Mouse (Mus musculus): ENCODE results near the gene Pth1r. TPM values are rescaled to one million over a fixed set of nuclear protein-coding genes. Genes with fewer than 3 reads are reported as not detected.

Pth1r gene
- polyA plus RNA-seq, 1 experiment from 2014 or later: 17.9 TPM

- 81% methylated on average over 12 of the region's 12 CpGs for WGBS
- Histone ChIP-seq H3K9ac (ENCODE audit: low read length) (no peak overlapping the region), H3K4me3 (replicated peaks; ENCODE audit: low read length) (no peak overlapping the region), H3K4me2 (ENCODE audit: low read depth, low read length) (no peak overlapping the region), H3K36me3 (ENCODE audit: control insufficient read depth, insufficient read depth, low read length) (no peaks in the 10 kb centered on the region), H3K27me3 (ENCODE audit: control insufficient read depth, insufficient read depth, low read length) (no peaks in the 10 kb centered on the region), H3K4me1 (ENCODE audit: control insufficient read depth, insufficient read depth, low read length) (peaks cover 13% of the 10 kb centered on the region), H3K27ac (ENCODE audit: low read length) (no peak overlapping the region), H3K9me3 (replicated peaks; ENCODE audit: control insufficient read depth, low read length) (no peaks in the 10 kb centered on the region)
- ATAC-seq (ENCODE audit: insufficient read depth, low FRiP score): no peak
These were observed 45.6 kb downstream of the Pth1r start for GRCm38 (mm10) chr9:110701114-110702032.

DNA sequence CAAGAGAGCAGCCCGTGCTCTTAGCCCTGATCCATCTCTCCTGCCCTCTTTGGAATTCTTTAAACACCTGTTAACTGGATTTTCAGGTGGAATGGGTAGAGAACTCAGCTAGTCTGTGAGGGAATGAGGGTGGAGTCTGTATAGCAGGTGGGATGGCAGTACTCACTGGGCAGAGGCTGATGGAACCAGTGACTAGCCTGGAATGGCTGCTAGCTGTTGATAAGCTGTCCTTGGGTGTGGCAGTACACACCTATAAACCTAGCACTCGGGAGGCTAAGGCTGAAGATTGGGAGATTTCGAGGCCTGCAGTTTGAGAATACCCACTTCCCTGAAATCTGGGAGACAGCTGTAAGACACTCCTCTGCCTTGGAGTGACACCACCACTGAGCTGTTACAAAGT lies 47.4 kb downstream of the Pth1r start:
- Histone ChIP-seq H3K4me3 (replicated peaks; ENCODE audit: low read length) (no peak overlapping the region), H3K27me3 (ENCODE audit: control insufficient read depth, insufficient read depth, low read length) (no peaks in the 10 kb centered on the region), H3K4me1 (ENCODE audit: control insufficient read depth, insufficient read depth, low read length) (peaks cover 13% of the 10 kb centered on the region), H3K9me3 (replicated peaks; ENCODE audit: control insufficient read depth, low read length) (no peaks in the 10 kb centered on the region), H3K36me3 (ENCODE audit: control insufficient read depth, insufficient read depth, low read length) (no peaks in the 10 kb centered on the region), H3K9ac (ENCODE audit: low read length) (no peak overlapping the region), H3K27ac (ENCODE audit: low read length) (no peak overlapping the region), H3K4me2 (ENCODE audit: low read depth, low read length) (no peak overlapping the region)
- WGBS: 82% methylated on average over 3 of the region's 3 CpGs
- peak; percentile 56; the same call in 1 of the 2 replicates for ATAC-seq (ENCODE audit: insufficient read depth, low FRiP score)

- Histone ChIP-seq H3K4me1 (ENCODE audit: control insufficient read depth, insufficient read depth, low read length) (peaks cover 7% of the 10 kb centered on the region), H3K27ac (ENCODE audit: low read length) (peak overlapping the region; percentile 56; the same call in 1 of the 2 replicates), H3K27me3 (ENCODE audit: control insufficient read depth, insufficient read depth, low read length) (no peaks in the 10 kb centered on the region), H3K4me3 (replicated peaks; ENCODE audit: low read length) (no peak overlapping the region), H3K9ac (ENCODE audit: low read length) (no peak overlapping the region), H3K36me3 (ENCODE audit: control insufficient read depth, insufficient read depth, low read length) (no peaks in the 10 kb centered on the region), H3K4me2 (ENCODE audit: low read depth, low read length) (no peak overlapping the region), H3K9me3 (replicated peaks; ENCODE audit: control insufficient read depth, low read length) (no peaks in the 10 kb centered on the region)
- WGBS: 77% methylated on average over 3 of the region's 3 CpGs
- ATAC-seq (ENCODE audit: insufficient read depth, low FRiP score): peak; percentile 38; the same call in 1 of the 2 replicates
These were observed 49.5 kb downstream of the Pth1r start for GRCm38 (mm10) chr9:110697465-110697864.

- Histone ChIP-seq H3K9ac (ENCODE audit: low read length) (no peak overlapping the region), H3K9me3 (replicated peaks; ENCODE audit: control insufficient read depth, low read length) (no peaks in the 10 kb centered on the region), H3K36me3 (ENCODE audit: control insufficient read depth, insufficient read depth, low read length) (no peaks in the 10 kb centered on the region), H3K4me3 (replicated peaks; ENCODE audit: low read length) (no peak overlapping the region), H3K27me3 (ENCODE audit: control insufficient read depth, insufficient read depth, low read length) (no peaks in the 10 kb centered on the region), H3K27ac (ENCODE audit: low read length) (peak overlapping the region; percentile 60), H3K4me2 (ENCODE audit: low read depth, low read length) (no peak overlapping the region), H3K4me1 (ENCODE audit: control insufficient read depth, insufficient read depth, low read length) (peaks cover 3% of the 10 kb centered on the region; the same call in 1 of the 2 replicates)
- no peak for ATAC-seq (ENCODE audit: insufficient read depth, low FRiP score)
- WGBS: 88% methylated on average over 5 of the region's 5 CpGs
These were observed 50.5 kb downstream of the Pth1r start for GRCm38 (mm10) chr9:110696427-110696826.

DNA sequence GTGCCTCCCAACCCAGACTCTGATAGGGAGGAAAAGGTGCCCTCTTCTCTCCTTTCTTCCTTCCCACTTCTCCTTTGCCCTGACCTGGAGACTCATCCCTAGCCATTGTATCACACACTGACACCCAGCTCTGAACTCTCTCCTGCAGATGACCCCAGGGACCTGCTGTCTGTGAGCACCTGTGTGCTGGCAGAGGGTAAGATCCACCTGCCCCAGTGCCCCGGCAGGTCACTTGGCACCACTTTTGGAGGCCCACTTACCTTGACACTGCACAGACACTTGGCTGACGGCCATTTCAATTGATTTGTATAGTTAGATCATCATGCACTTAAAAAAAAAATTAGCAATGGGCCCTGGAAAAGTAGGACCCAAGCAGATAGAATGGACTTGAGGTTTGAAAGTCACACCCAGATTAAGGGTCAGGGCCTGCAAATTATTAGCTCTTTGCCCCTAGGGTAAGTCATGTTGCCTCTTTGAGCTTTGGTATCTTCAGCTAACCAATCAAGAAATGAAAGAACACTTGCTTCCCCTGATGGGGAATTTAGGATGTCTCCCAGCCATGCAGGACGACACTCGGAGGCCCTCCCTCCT lies 51.7 kb downstream of the Pth1r start:
- Histone ChIP-seq H3K9ac (ENCODE audit: low read length) (no peak overlapping the region), H3K36me3 (ENCODE audit: control insufficient read depth, insufficient read depth, low read length) (no peaks in the 10 kb centered on the region), H3K27ac (ENCODE audit: low read length) (peak overlapping the region; percentile 22; the same call in 1 of the 2 replicates), H3K9me3 (replicated peaks; ENCODE audit: control insufficient read depth, low read length) (no peaks in the 10 kb centered on the region), H3K4me2 (ENCODE audit: low read depth, low read length) (no peak overlapping the region), H3K4me3 (replicated peaks; ENCODE audit: low read length) (no peak overlapping the region), H3K27me3 (ENCODE audit: control insufficient read depth, insufficient read depth, low read length) (no peaks in the 10 kb centered on the region), H3K4me1 (ENCODE audit: control insufficient read depth, insufficient read depth, low read length) (peaks cover 3% of the 10 kb centered on the region; the same call in 1 of the 2 replicates)
- WGBS: 84% methylated on average over 4 of the region's 4 CpGs
- ATAC-seq (ENCODE audit: insufficient read depth, low FRiP score): no peak

- H3K27ac ChIP-seq (ENCODE audit: low read length): peak overlapping the region; percentile 82
- peak overlapping the region; percentile 16; the same call in 1 of the 2 replicates for H3K4me2 ChIP-seq (ENCODE audit: low read depth, low read length)
- no peaks in the 10 kb centered on the region for H3K27me3 ChIP-seq (ENCODE audit: control insufficient read depth, insufficient read depth, low read length)
- H3K36me3 ChIP-seq (ENCODE audit: control insufficient read depth, insufficient read depth, low read length): no peaks in the 10 kb centered on the region
- H3K9me3 ChIP-seq (replicated peaks; ENCODE audit: control insufficient read depth, low read length): no peaks in the 10 kb centered on the region
- H3K4me1 ChIP-seq (ENCODE audit: control insufficient read depth, insufficient read depth, low read length): peaks cover 25% of the 10 kb centered on the region
- WGBS: 60% methylated on average over 8 of the region's 8 CpGs
- ATAC-seq (ENCODE audit: insufficient read depth, low FRiP score): peak; percentile 70; the same call in 1 of the 2 replicates
- no peak overlapping the region; the same call in 1 of the 2 replicates for H3K9ac ChIP-seq (ENCODE audit: low read length)
- H3K4me3 ChIP-seq (replicated peaks; ENCODE audit: low read length): no peak overlapping the region; the same call in 1 of the 2 replicates
These were observed 57.6 kb downstream of the Pth1r start for GRCm38 (mm10) chr9:110689261-110689779.

- H3K9me3 ChIP-seq (replicated peaks; ENCODE audit: control insufficient read depth, low read length): no peaks in the 10 kb centered on the region
- no peak overlapping the region for H3K4me2 ChIP-seq (ENCODE audit: low read depth, low read length)
- H3K4me1 ChIP-seq (ENCODE audit: control insufficient read depth, insufficient read depth, low read length): peaks cover 34% of the 10 kb centered on the region
- 87% methylated on average over 2 of the region's 2 CpGs for WGBS
- no peak overlapping the region for H3K9ac ChIP-seq (ENCODE audit: low read length)
- no peak overlapping the region for H3K4me3 ChIP-seq (replicated peaks; ENCODE audit: low read length)
- H3K27me3 ChIP-seq (ENCODE audit: control insufficient read depth, insufficient read depth, low read length): no peaks in the 10 kb centered on the region
- H3K27ac ChIP-seq (ENCODE audit: low read length): no peak overlapping the region
- H3K36me3 ChIP-seq (ENCODE audit: control insufficient read depth, insufficient read depth, low read length): no peaks in the 10 kb centered on the region
- no peak for ATAC-seq (ENCODE audit: insufficient read depth, low FRiP score)
These were observed 59.1 kb downstream of the Pth1r start for GRCm38 (mm10) chr9:110687846-110688245.

DNA sequence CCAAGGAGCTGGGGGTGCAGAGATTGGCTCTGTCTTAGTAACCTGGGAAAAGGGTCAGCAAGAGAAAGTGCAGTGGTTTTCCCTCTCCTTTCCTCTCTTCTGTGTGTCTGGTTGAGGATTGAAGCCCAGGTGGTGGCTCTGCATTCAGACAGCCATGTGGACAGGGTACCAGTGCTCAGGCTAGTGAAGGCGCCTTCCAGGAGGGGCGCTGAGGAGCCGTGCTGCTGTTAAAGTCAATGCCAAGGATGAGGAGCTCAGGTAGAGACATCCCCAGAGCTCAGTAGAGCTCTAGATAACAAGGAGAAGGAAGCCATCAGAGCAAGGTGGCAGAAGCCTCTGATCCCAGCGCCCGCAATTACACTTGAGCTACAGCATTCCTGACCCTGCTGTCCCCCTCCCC lies 59.9 kb downstream of the Pth1r start:
- 69% methylated on average over 5 of the region's 5 CpGs for WGBS
- Histone ChIP-seq H3K9me3 (replicated peaks; ENCODE audit: control insufficient read depth, low read length) (no peaks in the 10 kb centered on the region), H3K27ac (ENCODE audit: low read length) (peak overlapping the region; percentile 98), H3K4me3 (replicated peaks; ENCODE audit: low read length) (no peak overlapping the region), H3K4me1 (ENCODE audit: control insufficient read depth, insufficient read depth, low read length) (peaks cover 34% of the 10 kb centered on the region), H3K27me3 (ENCODE audit: control insufficient read depth, insufficient read depth, low read length) (no peaks in the 10 kb centered on the region), H3K4me2 (ENCODE audit: low read depth, low read length) (no peak overlapping the region), H3K36me3 (ENCODE audit: control insufficient read depth, insufficient read depth, low read length) (no peaks in the 10 kb centered on the region), H3K9ac (ENCODE audit: low read length) (no peak overlapping the region)
- no peak for ATAC-seq (ENCODE audit: insufficient read depth, low FRiP score)

DNA sequence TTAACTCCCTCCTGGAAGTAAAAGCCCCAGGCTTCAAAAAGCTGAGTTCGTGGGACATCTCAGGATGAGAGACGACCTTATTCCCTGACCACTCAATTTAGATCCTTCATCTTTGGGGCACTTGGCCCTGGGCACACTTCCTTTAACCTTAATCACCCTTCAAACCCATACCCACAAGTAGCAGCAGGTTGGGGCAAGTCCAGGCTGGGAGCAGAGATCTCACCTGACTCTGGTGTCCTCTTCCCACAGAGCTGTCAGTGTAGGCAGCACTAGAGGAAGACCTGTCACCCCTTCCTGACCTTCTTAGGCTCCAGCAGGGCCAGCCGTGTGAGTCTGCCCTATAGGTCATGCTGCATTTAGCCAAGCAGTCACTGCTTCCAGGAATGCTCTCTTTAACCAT lies 60.5 kb downstream of the Pth1r start:
- Histone ChIP-seq H3K9me3 (replicated peaks; ENCODE audit: control insufficient read depth, low read length) (no peaks in the 10 kb centered on the region), H3K4me1 (ENCODE audit: control insufficient read depth, insufficient read depth, low read length) (peaks cover 34% of the 10 kb centered on the region), H3K4me2 (ENCODE audit: low read depth, low read length) (no peak overlapping the region), H3K27me3 (ENCODE audit: control insufficient read depth, insufficient read depth, low read length) (no peaks in the 10 kb centered on the region), H3K27ac (ENCODE audit: low read length) (peak overlapping the region; percentile 98), H3K4me3 (replicated peaks; ENCODE audit: low read length) (no peak overlapping the region), H3K9ac (ENCODE audit: low read length) (no peak overlapping the region), H3K36me3 (ENCODE audit: control insufficient read depth, insufficient read depth, low read length) (no peaks in the 10 kb centered on the region)
- ATAC-seq (ENCODE audit: insufficient read depth, low FRiP score): no peak
- 52% methylated on average over 3 of the region's 3 CpGs for WGBS

Measured in stomach, embryonic 16.5 days (tissue).